Mouse (Mus musculus): Measurements from ENCODE around the gene Sri.

DNA sequence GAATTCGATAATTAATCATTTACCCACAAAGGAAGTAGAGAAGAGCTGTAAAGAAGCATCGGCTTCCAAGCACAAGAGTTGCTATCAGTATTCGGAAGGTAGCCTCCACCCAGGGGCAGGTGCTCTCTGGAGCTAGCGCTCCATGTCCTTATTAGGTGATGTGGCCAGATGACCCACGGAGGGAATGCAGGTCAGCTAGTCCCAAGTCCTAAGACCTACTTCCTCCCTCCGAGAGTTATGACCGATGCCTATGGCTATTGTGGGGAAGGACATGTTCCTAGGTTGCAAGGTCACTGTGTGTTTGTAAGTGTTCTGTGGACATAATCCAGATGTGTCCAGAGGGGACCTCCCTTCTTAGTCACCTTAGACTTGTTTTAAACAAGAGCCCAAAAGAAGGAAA lies 12.2 kb downstream of the Sri start:
- TF ChIP-seq CTCF (IDR thresholded peaks at IDR 0.05; ENCODE audit: borderline replicate concordance, insufficient read depth, low read length) (no peak), POLR2A (IDR thresholded peaks at IDR 0.05; ENCODE audit: low read depth, low read length) (no peak)

All from embryonic fibroblast, embryonic 13.5 days (primary cell).